Mouse (Mus musculus): ENCODE measurements around the gene Arl14.

GRCm38 (mm10) chr3:69178365-69179004 is 43.7 kb upstream of the Arl14 start:
- TF ChIP-seq CTCF (IDR thresholded peaks at IDR 0.05; ENCODE audit: insufficient read depth, low read depth, low read length), result no peak
- TF ChIP-seq POLR2A (IDR thresholded peaks at IDR 0.05; ENCODE audit: insufficient read depth, low read depth, low read length), result no peak

All from olfactory bulb, adult 2 months (tissue).